Mouse (Mus musculus): ENCODE results near the gene Cdc42. TPM values are rescaled to one million over a fixed set of nuclear protein-coding genes. Genes with fewer than 3 reads are reported as not detected.

The Cdc42 gene
- polyA plus RNA-seq (2012; rRNA removed): 122 and 127 TPM in 2 replicates

GRCm38 (mm10) chr4:137357517-137358254 is at the start of gene Cdc42:
TSS of gene Cdc42 (minus strand) at chr4:137357720.
- under 1% methylated on average over 44 of the region's 44 CpGs for WGBS
- peak; percentile 84 for DNase-seq (ENCODE audit: low read depth, low spot score)

- no peak for DNase-seq (ENCODE audit: low read depth, low spot score)
- 86% methylated on average over 3 of the region's 3 CpGs for WGBS
Measured at GRCm38 (mm10) chr4:137405571-137405970, 48.1 kb upstream of the Cdc42 start.

- 77% methylated on average over 15 of the region's 15 CpGs for WGBS
- DNase-seq (ENCODE audit: low read depth, low spot score): no peak
Measured at GRCm38 (mm10) chr4:137396641-137397525, 39.4 kb upstream of the Cdc42 start.

- DNase-seq (ENCODE audit: low read depth, low spot score): no peak
- WGBS: 66% methylated on average over 9 of the region's 9 CpGs
Measured at GRCm38 (mm10) chr4:137393378-137394135, 36.0 kb upstream of the Cdc42 start.

GRCm38 (mm10) chr4:137392874-137393273 is 35.4 kb upstream of the Cdc42 start:
- 59% methylated on average over 9 of the region's 9 CpGs for WGBS
- no peak for DNase-seq (ENCODE audit: low read depth, low spot score)

- 87% methylated on average over 3 of the region's 3 CpGs for WGBS
Measured at GRCm38 (mm10) chr4:137391287-137391686, 33.8 kb upstream of the Cdc42 start.

GRCm38 (mm10) chr4:137390196-137390595 is 32.7 kb upstream of the Cdc42 start:
- DNase-seq (ENCODE audit: low read depth, low spot score): no peak
- WGBS: 92% methylated on average over 4 of the region's 4 CpGs

More at GRCm38 (mm10) chr4:137391287-137391686, 33.8 kb upstream of the Cdc42 start:
- no peak for DNase-seq (ENCODE audit: low read depth, low spot score)

- 10% methylated on average over 6 of the region's 6 CpGs for WGBS
- no peak for DNase-seq (ENCODE audit: low read depth, low spot score)
Measured at GRCm38 (mm10) chr4:137388983-137389382, 31.5 kb upstream of the Cdc42 start.

- DNase-seq (ENCODE audit: low read depth, low spot score): peak; percentile 82
- WGBS: under 1% methylated on average over 46 of the region's 46 CpGs
Measured at GRCm38 (mm10) chr4:137388059-137388794, 30.7 kb upstream of the Cdc42 start.

- WGBS: under 1% methylated on average over 20 of the region's 20 CpGs
- DNase-seq (ENCODE audit: low read depth, low spot score): no peak
Measured at GRCm38 (mm10) chr4:137387482-137388058, 30.1 kb upstream of the Cdc42 start.

GRCm38 (mm10) chr4:137380702-137381605 is 23.4 kb upstream of the Cdc42 start:
- DNase-seq (ENCODE audit: low read depth, low spot score): no peak
- WGBS: 30% methylated on average over 16 of the region's 16 CpGs

- WGBS: 78% methylated on average over 10 of the region's 10 CpGs
- DNase-seq (ENCODE audit: low read depth, low spot score): no peak
Measured at GRCm38 (mm10) chr4:137379713-137380255, 22.3 kb upstream of the Cdc42 start.

- WGBS: 95% methylated on average over 3 of the region's 3 CpGs
- no peak for DNase-seq (ENCODE audit: low read depth, low spot score)
Measured at GRCm38 (mm10) chr4:137379085-137379484, 21.6 kb upstream of the Cdc42 start.

- no peak for DNase-seq (ENCODE audit: low read depth, low spot score)
- WGBS: 81% methylated on average over 4 of the region's 4 CpGs
Measured at GRCm38 (mm10) chr4:137377526-137378304, 20.2 kb upstream of the Cdc42 start.

- DNase-seq (ENCODE audit: low read depth, low spot score): no peak
- WGBS: 67% methylated on average over 2 of the region's 2 CpGs
Measured at GRCm38 (mm10) chr4:137376778-137377177, 19.3 kb upstream of the Cdc42 start.

GRCm38 (mm10) chr4:137375314-137376278 is 18.1 kb upstream of the Cdc42 start:
- DNase-seq (ENCODE audit: low read depth, low spot score): no peak
- WGBS: 71% methylated on average over 19 of the region's 19 CpGs
